Mouse (Mus musculus) heart, postnatal 0 days (tissue): ENCODE results near the gene Slc16a9.
A peak's percentile ranks its signal among the peaks of the same experiment; 100 is the strongest.

ENCODE experiments used
- CTCF ChIP-seq: IDR thresholded peaks from 2 replicates; pipeline ENCODE4 v1.5.1; 2016; ENCODE audit warnings: antibody characterized with exemption, control low read depth, low read depth
- EP300 ChIP-seq: IDR thresholded peaks from 2 replicates; pipeline ENCODE4 v1.6.1; 2016; ENCODE audit warnings: antibody characterized with exemption, low read depth

DNA sequence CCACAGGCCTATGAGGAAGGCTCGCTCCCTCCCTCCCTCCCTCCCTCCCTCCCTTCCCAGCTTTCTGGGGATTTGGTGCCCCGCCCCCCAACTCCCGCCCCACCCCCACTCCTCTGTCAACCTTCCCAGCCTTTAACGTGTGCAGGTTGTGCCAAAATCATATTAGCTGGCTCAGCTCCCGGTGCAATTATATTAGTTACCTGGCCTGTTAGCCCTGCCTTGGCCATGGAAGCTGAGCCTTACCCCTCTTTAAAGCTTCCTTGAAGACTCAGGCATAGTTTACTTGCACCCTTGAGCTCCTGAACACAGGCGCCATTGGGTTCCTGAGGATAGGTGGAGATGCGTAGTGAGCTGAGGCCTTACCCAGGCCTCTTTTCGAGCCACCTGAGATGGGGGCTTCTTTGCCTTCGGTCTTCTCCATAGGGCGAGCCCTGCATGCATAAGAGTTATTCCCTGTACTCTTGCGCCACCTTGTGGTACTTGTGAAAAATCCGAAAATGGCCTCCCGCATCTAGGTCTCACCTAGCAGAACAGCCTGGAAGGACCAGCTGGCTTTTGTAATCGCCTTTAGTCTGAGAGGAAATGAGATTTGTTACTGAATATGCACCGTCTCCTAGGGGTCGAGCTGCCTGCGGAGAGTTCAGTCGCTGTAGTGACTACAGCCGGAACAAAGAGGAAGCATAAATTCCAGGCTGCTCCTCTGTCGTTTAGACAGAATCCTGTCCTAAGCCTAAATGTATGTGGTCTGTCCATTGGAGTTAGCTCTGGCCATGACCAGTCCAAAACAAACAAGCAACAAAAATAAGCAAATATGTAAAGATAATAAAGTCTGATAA, 51.8 kb downstream of the Slc16a9 start:
- TF ChIP-seq CTCF, result peak; percentile 91
- TF ChIP-seq EP300, result no peak
